Mouse (Mus musculus) intestine, postnatal 0 days (tissue): Measurements from ENCODE around the gene Ugt1a6b. TPM values are rescaled to one million over a fixed set of nuclear protein-coding genes. Genes with fewer than 3 reads are reported as not detected.
"Not testable (repeated sequence)": the region's sequence is repeated elsewhere in the genome, so short reads cannot be mapped to it uniquely, and the experiment has no call there.

ENCODE experiments used
- ATAC-seq: fragments of 200-750 bp; cut with Nextera tagmentation; 2 replicates; pipeline ENCODE4 v1.8.0; 2017; ENCODE audit warnings: mild to moderate bottlenecking, moderate TSS enrichment, moderate library complexity
- H3K27ac ChIP-seq: fragments of 300-500 bp; sonication (generic); 2 replicates; pipeline ENCODE4 v1.5.1; 2014; ENCODE audit warnings: mild to moderate bottlenecking, low read depth, low read length, moderate library complexity
- H3K27me3 ChIP-seq: fragments of 300-500 bp; sonication (generic); replicated peaks from 2 replicates; pipeline ENCODE4 v1.6.1; 2014; ENCODE audit warnings: low read length, mixed read lengths; ENCODE audit not compliant: control insufficient read depth, insufficient read depth
- H3K36me3 ChIP-seq: fragments of 300-500 bp; sonication (generic); 2 replicates; pipeline ENCODE4 v1.6.1; 2014; ENCODE audit warnings: mild to moderate bottlenecking, moderate library complexity; ENCODE audit not compliant: control insufficient read depth, insufficient read depth
- H3K4me1 ChIP-seq: fragments of 300-500 bp; sonication (generic); replicated peaks from 2 replicates; pipeline ENCODE4 v1.6.1; 2014; ENCODE audit warnings: antibody characterized with exemption, low read length, mixed read lengths; ENCODE audit not compliant: control insufficient read depth, insufficient read depth
- H3K4me2 ChIP-seq: fragments of 300-500 bp; sonication (generic); replicated peaks from 2 replicates; pipeline ENCODE4 v1.6.1; 2014; ENCODE audit warnings: low read depth, mild to moderate bottlenecking, moderate library complexity
- H3K4me3 ChIP-seq: fragments of 300-500 bp; sonication (generic); 2 replicates; pipeline ENCODE4 v1.5.1; 2014; ENCODE audit warnings: low read depth, low read length
- H3K9ac ChIP-seq: fragments of 300-500 bp; sonication (generic); 2 replicates; pipeline ENCODE4 v1.6.1; 2014; ENCODE audit warnings: mild to moderate bottlenecking, low read depth, low read length
- H3K9me3 ChIP-seq: fragments of 300-500 bp; sonication (generic); 2 replicates; pipeline ENCODE4 v1.6.1; 2016; ENCODE audit warnings: mixed run types; ENCODE audit not compliant: control insufficient read depth
- CTCF ChIP-seq: sonication (generic); IDR thresholded peaks from 2 replicates; pipeline ENCODE4 v1.5.1; 2016; ENCODE audit warnings: low read depth, mild to moderate bottlenecking, control low read depth, antibody characterized with exemption, moderate library complexity
- WGBS: fragments of 180-500 bp; shearing (Covaris S2); extraction: QIAGEN DNeasy Blood & Tissue Kit; methylation state at CpG from one replicate; pipeline ENCODE4 v1.1.7; 2014; 5-methylcytosine and 5-hydroxymethylcytosine counted together
- polyA plus RNA-seq: library from polyadenylated mRNA; unstranded; fragments of >200 nt; fragmentation: Nextera tagmentation; extraction: Ambion mirVana; gene quantifications from 2 replicates; pipeline ENCODE4 v1.2.1, GENCODE M21; 2015

Ugt1a6b gene
- polyA plus RNA-seq, 1 experiment from 2014 or later, result 0.35 TPM

GRCm38 (mm10) chr1:88077128-88077527 is 25.9 kb upstream of the Ugt1a6b start:
- Histone ChIP-seq H3K27me3 (no peaks in the 10 kb centered on the region), H3K9ac (no peak overlapping the region), H3K4me3 (no peak overlapping the region), H3K36me3 (no peaks in the 10 kb centered on the region), H3K27ac (no peak overlapping the region), H3K4me1 (no peaks in the 10 kb centered on the region), H3K9me3 (no peaks in the 10 kb centered on the region), H3K4me2 (no peak overlapping the region)
- 100% methylated on average over 1 of the region's 1 CpGs for WGBS
- ATAC-seq, result no peak
- no peak for TF ChIP-seq CTCF

GRCm38 (mm10) chr1:88081670-88082069 is 21.4 kb upstream of the Ugt1a6b start:
- no peak overlapping the region for H3K9ac ChIP-seq
- H3K27me3 ChIP-seq, result no peaks in the 10 kb centered on the region
- 0 out of 2 replicates have a peak, but pooled peaks cover 7% of the 10 kb centered on the region for H3K4me1 ChIP-seq
- no peak overlapping the region for H3K4me3 ChIP-seq
- H3K9me3 ChIP-seq, result no peaks in the 10 kb centered on the region
- H3K4me2 ChIP-seq, result no peak overlapping the region
- no peaks in the 10 kb centered on the region for H3K36me3 ChIP-seq
- H3K27ac ChIP-seq, result no peak overlapping the region
- no peak for TF ChIP-seq CTCF
- 83% methylated on average over 1 of the region's 1 CpGs for WGBS
- ATAC-seq, result no peak

GRCm38 (mm10) chr1:88086125-88086524 is 16.9 kb upstream of the Ugt1a6b start:
- H3K9me3 ChIP-seq, result no peaks in the 10 kb centered on the region
- peak overlapping the region; percentile 35; the same call in 1 of the 2 replicates for H3K27ac ChIP-seq
- no peaks in the 10 kb centered on the region for H3K36me3 ChIP-seq
- H3K27me3 ChIP-seq, result no peaks in the 10 kb centered on the region
- no peak overlapping the region for H3K4me3 ChIP-seq
- peak; percentile 82 for ATAC-seq
- no peak overlapping the region for H3K9ac ChIP-seq
- H3K4me2 ChIP-seq, result no peak overlapping the region
- no peak for TF ChIP-seq CTCF
- 31% methylated on average over 1 of the region's 1 CpGs for WGBS
- H3K4me1 ChIP-seq, result 0 out of 2 replicates have a peak, but pooled peaks cover 7% of the 10 kb centered on the region

- Histone ChIP-seq H3K9me3 (no peaks in the 10 kb centered on the region), H3K27ac (peak within 1 kb of the TSS; percentile 35; the same call in 1 of the 2 replicates), H3K27me3 (no peaks in the 10 kb centered on the region), H3K4me1 (0 out of 2 replicates have a peak, but pooled peaks cover 7% of the 10 kb centered on the region), H3K4me2 (no peak within 1 kb of the TSS), H3K4me3 (no peak within 1 kb of the TSS), H3K9ac (no peak within 1 kb of the TSS), H3K36me3 (no peaks in the 10 kb centered on the region)
- TF ChIP-seq CTCF, result no peak
- ATAC-seq, result no peak
- WGBS, result 45% methylated on average over 3 of the region's 3 CpGs
Measured at GRCm38 (mm10) chr1:88087513-88087912, 15.5 kb upstream of the Ugt1a6b start, which contains the start of gene Ugt1a8. Ugt1a8 (plus strand) TSS chr1:88087813.

GRCm38 (mm10) chr1:88092341-88092740 is 10.7 kb upstream of the Ugt1a6b start:
- H3K27me3 ChIP-seq, result no peaks in the 10 kb centered on the region
- no peak overlapping the region for H3K27ac ChIP-seq
- H3K9me3 ChIP-seq, result no peaks in the 10 kb centered on the region
- H3K9ac ChIP-seq, result no peak overlapping the region
- no peak overlapping the region for H3K4me2 ChIP-seq
- TF ChIP-seq CTCF, result no peak
- no peaks in the 10 kb centered on the region for H3K36me3 ChIP-seq
- H3K4me1 ChIP-seq, result no peaks in the 10 kb centered on the region
- no peak overlapping the region for H3K4me3 ChIP-seq
- no peak for ATAC-seq

- H3K36me3 ChIP-seq, result not testable (repeated sequence)
- 0 out of 2 replicates have a peak, but pooled peaks have one; percentile 54 for ATAC-seq
- 56% methylated on average over 3 of the region's 3 CpGs for WGBS
Measured at GRCm38 (mm10) chr1:88094270-88094676, 8.8 kb upstream of the Ugt1a6b start.

More at GRCm38 (mm10) chr1:88094270-88094676, 8.8 kb upstream of the Ugt1a6b start:
- H3K27me3 ChIP-seq, H3K9me3 ChIP-seq, H3K4me3 ChIP-seq, H3K9ac ChIP-seq, H3K4me1 ChIP-seq: not testable (repeated sequence)
- Histone ChIP-seq H3K27ac (peak overlapping the region; percentile 81), H3K4me2 (peak overlapping the region; percentile 66; the same call in 1 of the 2 replicates)
- TF ChIP-seq CTCF, result peak; percentile 72
